In the genomic region with DNA sequence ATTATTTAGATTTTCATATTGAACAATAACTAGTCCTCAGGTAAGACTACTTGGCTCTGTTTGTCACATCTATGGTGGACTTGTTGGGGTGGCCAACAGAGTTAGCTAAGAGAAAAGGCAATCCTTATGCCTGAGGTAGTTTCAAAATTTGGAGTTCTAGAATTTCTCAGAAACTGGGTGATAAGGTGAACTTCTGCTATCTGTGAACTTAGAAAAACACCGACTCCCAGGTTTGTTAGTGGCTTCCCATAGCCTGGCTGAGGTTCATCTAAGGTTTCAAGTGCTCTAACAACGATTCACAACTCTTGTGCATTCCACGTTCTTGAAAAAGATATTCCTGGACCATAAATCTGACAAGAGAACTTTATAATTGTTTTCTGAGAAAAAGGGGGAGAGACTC, we compare ENCODE assay signal across 17 mouse cellular contexts. TPM values are rescaled to one million over a fixed set of nuclear protein-coding genes. Genes with fewer than 3 reads are reported as not detected.
A peak's percentile ranks its signal among the peaks of the same experiment; 100 is the strongest.
DNase-seq lines count a peak whose midpoint lies in the region; ATAC-seq and TF ChIP-seq lines count a peak whose summit lies in the region.
"Had no signal": no experiment of that assay in that cellular context is flagged by ENCODE, and none has a peak within 500 bp of the region (broad histone marks: within the 10 kb centered on the region; RNA-seq: fewer than 3 reads in every experiment).

No protein-coding gene starts in this region.

- H3K27me3 ChIP-seq in heart, embryonic 13.5 days (replicated peaks), result no peaks in the 10 kb centered on the region
- no peaks in the 10 kb centered on the region for H3K27me3 ChIP-seq in kidney, postnatal 0 days (ENCODE audit: insufficient read depth, low read length)
- no peaks in the 10 kb centered on the region for H3K27me3 ChIP-seq in MEL (ENCODE audit: control insufficient read depth in 1 of 2, insufficient read depth in 2 of 2, low read length in 2 of 2)
- peaks cover 4% of the 10 kb centered on the region; the same call in 1 of the 2 replicates for H3K27me3 ChIP-seq in liver, embryonic 13.5 days

- TF ChIP-seq RAD21 in MEL (IDR thresholded peaks at IDR 0.05; ENCODE audit: low read depth, low read length), result no peak

- peaks cover 7% of the 10 kb centered on the region; the same call in 1 of the 2 replicates for H3K79me2 ChIP-seq in MEL (ENCODE audit: control insufficient read depth, insufficient read depth, low read length, poor library complexity)

- no peak for TF ChIP-seq POLR2A in MEL (IDR thresholded peaks at IDR 0.05; ENCODE audit: control insufficient read depth in 1 of 2, insufficient read depth in 1 of 2, low read depth in 1 of 2, low read length in 2 of 2, poor library complexity in 1 of 2)

- H3K4me3 ChIP-seq in heart, embryonic 13.5 days, result peak overlapping the region; percentile 97
- peak overlapping the region; percentile 75; the same call in 1 of the 2 replicates for H3K4me3 ChIP-seq in kidney, postnatal 0 days (replicated peaks; ENCODE audit: low read depth, low read length)
- H3K4me3 ChIP-seq in MEL (ENCODE audit: control insufficient read depth in 1 of 2, insufficient read depth in 1 of 2, low read depth in 2 of 2, low read length in 2 of 2), result peak overlapping the region in 1 of 2 experiments; percentile 85; a peak in 2 of 4 replicates
- no peak overlapping the region for H3K4me3 ChIP-seq in liver, embryonic 13.5 days (replicated peaks)

- ATAC-seq in heart, embryonic 13.5 days (ENCODE audit: extremely low read depth, insufficient number of reproducible peaks, low FRiP score, low TSS enrichment), result no peak
- ATAC-seq in kidney, postnatal 0 days (replicated peaks; ENCODE audit: low FRiP score, low read depth), result no peak
- ATAC-seq in liver, embryonic 13.5 days (ENCODE audit: low read depth), result no peak
- ATAC-seq in granulocyte monocyte progenitor cell, adult 5-6 weeks (replicated peaks; ENCODE audit: poor library complexity, severe bottlenecking), result no peak

- no peaks in the 10 kb centered on the region for H3K9me3 ChIP-seq in heart, embryonic 13.5 days
- no peaks in the 10 kb centered on the region for H3K9me3 ChIP-seq in kidney, postnatal 0 days (replicated peaks; ENCODE audit: low read length)
- H3K9me3 ChIP-seq in MEL (replicated peaks; ENCODE audit: insufficient read depth, low read length), result no peaks in the 10 kb centered on the region
- H3K9me3 ChIP-seq in liver, embryonic 13.5 days (replicated peaks), result no peaks in the 10 kb centered on the region
- H3K9me3 ChIP-seq: forebrain, embryonic 12.5 days had no signal

- WGBS in heart, embryonic 13.5 days, result 28% methylated on average over 3 of the region's 3 CpGs
- 17% methylated on average over 3 of the region's 3 CpGs for WGBS in kidney, postnatal 0 days
- 22% methylated on average over 3 of the region's 3 CpGs for WGBS in liver, embryonic 13.5 days (ENCODE audit: insufficient replicate concordance)

- no peak overlapping the region for H3K27ac ChIP-seq in heart, embryonic 13.5 days (replicated peaks)
- no peak overlapping the region for H3K27ac ChIP-seq in kidney, postnatal 0 days
- H3K27ac ChIP-seq in MEL (ENCODE audit: control insufficient read depth, low read depth, low read length), result no peak overlapping the region
- H3K27ac ChIP-seq in liver, embryonic 13.5 days, result no peak overlapping the region

- H3K4me2 ChIP-seq in heart, embryonic 13.5 days, result peak overlapping the region; percentile 95
- peak overlapping the region; percentile 67 for H3K4me2 ChIP-seq in kidney, postnatal 0 days (ENCODE audit: low read length)
- H3K4me2 ChIP-seq in liver, embryonic 13.5 days, result peak overlapping the region; percentile 99; the same call in 1 of the 2 replicates

- H3K4me1 ChIP-seq in heart, embryonic 13.5 days, result peaks cover 34% of the 10 kb centered on the region
- H3K4me1 ChIP-seq in kidney, postnatal 0 days (replicated peaks; ENCODE audit: insufficient read depth, low read length), result 0 out of 2 replicates have a peak, but pooled peaks cover 3% of the 10 kb centered on the region
- peaks cover 4 to 11% of the 10 kb centered on the region in 2 experiments; a peak in 3 of 4 replicates for H3K4me1 ChIP-seq in MEL (ENCODE audit: control insufficient read depth in 1 of 2, insufficient read depth in 2 of 2, low read length in 2 of 2)
- H3K4me1 ChIP-seq in liver, embryonic 13.5 days (replicated peaks), result peaks cover 25% of the 10 kb centered on the region

- DNase-seq in heart, postnatal 36 days, result no peak
- DNase-seq in kidney, postnatal 0 days (ENCODE audit: low spot score), result no peak
- no peak for DNase-seq in kidney, adult 8-10 months
- DNase-seq in MEL (ENCODE audit: low read depth, low spot score), result peak; percentile 55
- no peak for DNase-seq in liver, embryonic 13.5 days
- DNase-seq in adrenal gland, postnatal 36 days, result no peak
- DNase-seq: adrenal gland, postnatal 25 days; cerebellum, adult 11 months; embryo, embryonic 11 days; gastrocnemius, postnatal 10 days; kidney, postnatal 36 days; lung, adult 2 months; spleen, adult 18-20 months had no signal

- intact Hi-C loops in heart, postnatal 36 days (cut with DNase I), result loop anchor here (5.0 kb wide), 2 partner anchors 65 to 470 kb away; partner anchors contain the start of gene Pja2

- peak overlapping the region; percentile 88; the same call in 1 of the 2 replicates for H3K9ac ChIP-seq in heart, embryonic 13.5 days
- H3K9ac ChIP-seq in kidney, postnatal 0 days (ENCODE audit: low read depth, low read length), result no peak overlapping the region
- H3K9ac ChIP-seq in MEL (ENCODE audit: control insufficient read depth, low read depth, low read length, poor library complexity, severe bottlenecking), result no peak overlapping the region
- H3K9ac ChIP-seq in liver, embryonic 13.5 days, result no peak overlapping the region

- TF ChIP-seq CTCF in kidney, postnatal 0 days (IDR thresholded peaks at IDR 0.05; ENCODE audit: low read depth), result no peak
- TF ChIP-seq CTCF in MEL (IDR thresholded peaks at IDR 0.05 in 2 of 3, conservative IDR thresholded peaks at IDR 0.05 in 1 of 3; ENCODE audit: control insufficient read depth in 1 of 3, insufficient read depth in 1 of 3, low read depth in 2 of 3, low read length in 3 of 3, poor library complexity in 1 of 3, severe bottlenecking in 1 of 3), result no peak

- TF ChIP-seq EP300 in MEL (IDR thresholded peaks at IDR 0.05; ENCODE audit: low read depth in 1 of 2, low read length in 2 of 2), result peak in 1 of 2 experiments; percentile 9; a peak in 1 of 4 replicates

- H3K36me3 ChIP-seq in heart, embryonic 13.5 days, result no peaks in the 10 kb centered on the region
- no peaks in the 10 kb centered on the region for H3K36me3 ChIP-seq in kidney, postnatal 0 days (ENCODE audit: insufficient read depth, low read length)
- peaks cover 0 to 14% of the 10 kb centered on the region in 2 experiments; a peak in 2 of 4 replicates for H3K36me3 ChIP-seq in MEL (ENCODE audit: control insufficient read depth in 1 of 2, insufficient read depth in 2 of 2, low read length in 2 of 2)
- H3K36me3 ChIP-seq in liver, embryonic 13.5 days, result no peaks in the 10 kb centered on the region
- H3K36me3 ChIP-seq: forebrain, embryonic 12.5 days had no signal

TF ChIP-seq in MEL, 35 proteins besides CTCF, POLR2A, EP300 and RAD21:
- TF ChIP-seq GATA1 (IDR thresholded peaks at IDR 0.05; ENCODE audit: low read depth, low read length) (peak; percentile 65), USF2 (IDR thresholded peaks at IDR 0.05; ENCODE audit: borderline replicate concordance in 1 of 2, insufficient read depth in 1 of 2, low read depth in 1 of 2, low read length in 2 of 2) (no peak)

RNA-seq across cellular contexts. Expression of gene Fer, which starts 0.5 kb away (rescaled TPM):
- 20.0 and 24.0 TPM in 2 replicates for polyA plus RNA-seq in heart, embryonic 13.5 days (2015; fragmentation: Nextera tagmentation; extraction: Ambion mirVana)
- total RNA-seq in heart, postnatal 36 days (2021), result 10 to 100 TPM; 17.8 to 19.2 TPM
- polyA plus RNA-seq in kidney, postnatal 0 days (2015; fragmentation: Nextera tagmentation; extraction: Ambion mirVana), result 24.1 and 26.2 TPM in 2 replicates
- total RNA-seq in MEL (2012; rRNA removed), result 8.5 and 9.4 TPM in 2 replicates
- polyA plus RNA-seq in MEL (2012; ENCODE audit: insufficient read depth in 1 of 2, insufficient read length in 2 of 2, low read depth in 1 of 2, low replicate concordance in 2 of 2, missing spikeins in 1 of 2), result 10 to 100 TPM in 1 of 2 experiments, not detected in 1; 11.2 TPM
- 9.3 and 12.4 TPM in 2 replicates for polyA plus RNA-seq in liver, embryonic 13.5 days (2015; fragmentation: Nextera tagmentation; extraction: Ambion mirVana)
- total RNA-seq in adrenal gland, postnatal 36 days (2021), result 10 to 100 TPM; 18.0 to 23.5 TPM
- 3.2 and 5.0 TPM in 2 replicates for total RNA-seq in granulocyte monocyte progenitor cell, adult 5-6 weeks (2014; fragmentation: Nextera tagmentation)
- 8.9 and 13.4 TPM in 2 replicates for total RNA-seq in granulocyte monocyte progenitor cell, adult 5-6 weeks (2017)

RNA-seq across cellular contexts. Expression of gene A930002H24Rik, which starts 1.2 kb away (rescaled TPM):
- polyA plus RNA-seq in heart, embryonic 13.5 days (2015; fragmentation: Nextera tagmentation; extraction: Ambion mirVana), result 2.0 and 2.9 TPM in 2 replicates
- total RNA-seq in heart, postnatal 36 days (2021), result not detected
- polyA plus RNA-seq in kidney, postnatal 0 days (2015; fragmentation: Nextera tagmentation; extraction: Ambion mirVana), result 5.3 and 6.4 TPM in 2 replicates
- total RNA-seq in MEL (2012; rRNA removed), result 0.69 and 1.1 TPM in 2 replicates
- polyA plus RNA-seq in MEL (2012; ENCODE audit: insufficient read depth in 1 of 2, insufficient read length in 2 of 2, low read depth in 1 of 2, low replicate concordance in 2 of 2, missing spikeins in 1 of 2), result under 1 TPM in 1 of 2 experiments, not detected in 1; 0.70 TPM
- 0.67 and 0.83 TPM in 2 replicates for polyA plus RNA-seq in liver, embryonic 13.5 days (2015; fragmentation: Nextera tagmentation; extraction: Ambion mirVana)
- 1 to 10 TPM in 1 of 2 experiments, not detected in 1; 1.1 TPM for total RNA-seq in adrenal gland, postnatal 36 days (2021)
- total RNA-seq in granulocyte monocyte progenitor cell, adult 5-6 weeks (2014; fragmentation: Nextera tagmentation), result not detected in 2 replicates
- total RNA-seq in granulocyte monocyte progenitor cell, adult 5-6 weeks (2017), result not detected in 2 replicates
- total RNA-seq: left cerebral cortex, adult 2 months had no signal
